Mouse (Mus musculus): ENCODE measurements around the gene Foxk1.

Gene Foxk1

DNA sequence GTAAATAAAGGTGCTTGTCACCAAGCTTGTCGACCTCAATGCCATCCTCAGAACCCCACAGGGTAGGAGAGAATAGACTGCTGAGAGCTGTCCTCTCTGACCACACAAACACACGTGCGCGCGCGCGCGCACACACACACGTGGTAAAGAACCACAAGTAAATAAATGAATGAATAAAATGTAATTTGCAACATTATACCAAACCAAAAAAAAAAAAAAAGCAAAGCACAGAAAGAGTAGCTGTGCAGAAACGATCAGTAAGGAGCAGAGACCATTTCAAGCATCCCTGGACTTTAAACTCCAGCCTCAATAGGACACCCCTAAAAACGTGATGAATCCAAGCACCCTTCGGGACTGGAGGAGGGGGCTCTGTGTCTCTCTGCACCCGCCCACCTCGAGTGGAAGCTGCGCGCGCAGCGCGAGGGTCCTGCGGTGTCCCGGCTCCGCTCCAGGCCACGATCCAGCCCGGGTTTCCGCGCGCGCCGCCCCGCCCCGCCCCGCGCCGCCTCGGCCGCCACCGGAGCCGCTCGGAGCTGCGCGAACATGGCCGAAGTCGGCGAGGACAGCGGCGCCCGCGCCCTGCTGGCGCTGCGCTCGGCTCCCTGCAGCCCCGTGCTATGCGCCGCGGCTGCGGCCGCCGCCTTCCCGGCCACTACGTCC lies at the start of gene Foxk1:
Foxk1 (plus strand) TSS at position 517 of the 660 bp plus-strand sequence.
- DNase-seq (ENCODE audit: low read depth, low spot score) = peak; percentile 87

DNA sequence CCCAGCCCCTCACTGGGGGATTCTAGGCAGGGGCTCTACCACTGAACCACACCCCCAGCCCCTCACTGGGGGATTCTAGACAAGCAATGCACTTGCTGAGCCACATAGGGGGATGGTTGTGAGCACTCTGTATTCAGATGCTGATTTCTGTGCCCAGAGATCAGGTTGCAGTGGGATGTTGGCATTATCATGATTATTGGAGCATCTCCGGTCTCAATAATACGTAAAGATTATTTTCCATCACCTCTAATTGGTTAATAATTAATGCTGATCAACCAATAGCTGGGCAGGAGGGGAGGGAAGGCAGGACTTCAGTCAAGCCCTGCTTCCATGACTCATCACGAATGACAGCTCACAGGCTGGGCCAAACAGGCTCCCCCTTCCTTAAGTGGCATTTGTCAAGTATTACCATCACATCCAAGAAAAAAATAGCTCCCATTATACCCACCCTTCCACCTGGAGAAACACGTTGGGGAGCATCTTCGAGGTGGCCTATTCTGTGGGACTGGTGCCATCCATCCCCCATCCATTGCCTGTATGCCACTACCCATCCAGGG lies 48.9 kb upstream of the Foxk1 start:
- no peak for DNase-seq (ENCODE audit: low read depth, low spot score)

- DNase-seq (ENCODE audit: low read depth, low spot score) = no peak
These were observed 46.2 kb upstream of the Foxk1 start for GRCm38 (mm10) chr5:142355144-142355543.

DNA sequence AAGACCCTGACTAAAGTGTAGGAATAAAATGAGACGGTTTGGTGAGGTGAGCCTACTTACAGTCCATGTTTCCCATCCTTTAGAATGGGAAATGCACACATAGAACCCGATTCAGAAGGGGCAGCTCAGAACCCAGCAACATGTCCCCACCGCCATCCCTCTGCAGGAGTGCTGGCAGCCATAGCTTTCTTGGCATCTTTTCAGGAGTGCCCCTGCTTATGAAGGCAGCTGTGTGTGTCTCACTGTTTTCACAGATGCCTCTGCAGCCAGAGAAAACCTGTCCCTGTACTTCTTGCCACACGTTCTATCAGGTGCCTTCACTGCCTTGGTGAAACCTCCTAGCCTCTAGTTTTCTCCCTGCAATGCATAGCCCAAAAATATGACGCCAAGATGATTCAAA lies 40.1 kb upstream of the Foxk1 start:
- DNase-seq (ENCODE audit: low read depth, low spot score) = no peak

DNA sequence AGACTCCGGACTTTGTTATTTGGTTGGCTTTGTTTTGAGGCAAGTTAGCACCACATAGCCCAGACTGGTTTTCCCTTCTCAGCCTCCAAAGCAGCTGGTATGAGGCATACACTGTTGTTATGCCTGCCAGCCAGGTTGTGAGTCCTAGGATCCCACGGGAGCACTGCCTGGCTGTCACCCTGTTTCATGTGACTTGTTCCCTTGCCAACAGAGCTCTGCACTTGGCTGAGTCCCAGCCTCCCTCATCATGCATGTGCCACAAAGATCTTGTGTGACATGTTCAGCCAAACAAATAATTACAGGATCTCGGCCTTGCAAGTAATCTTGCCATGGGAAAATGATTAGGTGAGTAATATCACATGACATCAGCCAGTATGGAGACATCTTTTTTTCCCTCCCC lies 38.4 kb upstream of the Foxk1 start:
- DNase-seq (ENCODE audit: low read depth, low spot score) = no peak

DNA sequence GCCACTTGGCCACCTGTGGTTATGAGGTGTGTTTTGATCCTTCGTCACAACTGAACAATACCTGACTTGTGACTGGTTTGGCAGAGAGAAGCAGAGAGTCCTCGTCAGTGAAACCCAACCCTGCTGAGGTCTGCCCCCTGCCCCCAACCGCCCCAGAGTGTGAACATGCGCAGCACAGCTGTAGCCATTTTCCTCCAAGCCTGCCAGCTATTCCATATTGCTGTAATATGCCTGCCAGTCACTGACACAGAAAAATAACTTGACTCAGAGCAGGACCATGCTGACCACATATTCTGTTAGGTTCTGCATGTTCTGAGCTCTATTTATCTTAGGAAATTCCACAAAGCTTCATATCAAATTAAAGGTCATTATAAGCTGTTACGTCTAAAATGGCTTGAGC lies 37.2 kb upstream of the Foxk1 start:
- DNase-seq (ENCODE audit: low read depth, low spot score) = no peak

DNA sequence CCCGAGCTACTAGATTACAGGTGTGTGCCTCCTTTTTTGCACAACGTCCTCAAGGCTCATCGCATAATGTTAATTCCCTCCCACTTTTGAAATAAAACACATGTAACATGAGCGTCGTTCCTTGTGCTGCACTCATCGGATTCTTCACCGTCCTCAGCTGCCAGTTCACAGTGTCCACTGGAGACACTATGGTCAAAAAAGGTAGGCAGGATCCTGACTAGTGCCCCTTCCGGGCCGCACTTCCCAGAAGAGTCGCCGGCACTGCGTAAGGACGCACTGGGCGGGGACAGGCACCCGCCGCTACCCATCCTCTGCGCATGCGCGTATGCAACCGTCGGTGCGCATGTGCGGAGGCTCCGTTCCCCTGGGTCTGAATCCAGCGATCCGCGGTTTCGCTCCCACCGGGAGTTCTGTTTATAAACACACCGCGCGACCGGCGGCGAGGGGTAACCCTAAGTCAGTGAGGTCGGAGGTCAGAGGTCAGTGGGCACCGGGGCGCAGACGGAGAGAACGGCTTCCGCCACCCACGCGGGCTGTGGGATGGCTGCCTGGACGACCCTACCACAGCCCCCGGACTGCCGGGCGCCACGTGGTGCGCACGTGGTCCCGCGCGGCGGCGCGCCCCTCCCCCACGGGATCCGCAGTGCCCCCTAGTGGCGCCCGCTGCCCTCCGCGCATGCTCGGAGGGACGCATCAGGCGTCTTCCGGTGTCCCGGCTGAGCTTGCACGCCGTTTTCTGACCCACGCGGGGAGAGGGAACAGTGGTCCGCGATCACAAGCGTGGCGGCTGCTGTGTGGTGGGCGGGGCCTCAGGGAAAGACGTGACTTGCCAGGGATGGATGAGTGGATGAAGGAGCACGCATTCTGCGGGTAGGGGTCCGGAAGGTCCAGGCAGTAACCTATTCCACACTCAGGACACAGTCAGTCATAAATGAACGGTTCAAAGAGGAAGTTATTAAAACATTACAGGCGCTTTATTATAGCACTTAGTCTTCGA lies 33.9 kb upstream of the Foxk1 start:
- peak; percentile 96 for DNase-seq (ENCODE audit: low read depth, low spot score)

DNA sequence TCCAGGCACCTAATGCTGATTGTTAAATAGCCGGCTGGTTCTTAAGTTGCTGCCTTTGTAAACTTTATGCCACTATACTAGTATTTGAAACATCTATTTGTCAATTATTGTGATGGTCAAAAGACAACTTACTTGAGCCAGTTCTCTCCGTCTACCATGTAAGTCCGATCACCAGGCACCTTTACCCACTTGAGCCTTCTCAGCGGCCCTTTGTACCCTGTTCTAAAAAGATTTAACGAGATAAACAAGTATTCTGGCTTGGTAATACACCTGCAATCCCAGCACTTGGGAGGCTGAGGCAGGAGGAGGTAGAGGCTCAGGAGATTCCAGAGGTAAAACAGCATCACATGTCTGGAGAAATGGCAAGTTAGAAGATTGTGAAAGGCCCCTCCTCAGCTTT lies 33.2 kb upstream of the Foxk1 start:
- no peak for DNase-seq (ENCODE audit: low read depth, low spot score)

DNA sequence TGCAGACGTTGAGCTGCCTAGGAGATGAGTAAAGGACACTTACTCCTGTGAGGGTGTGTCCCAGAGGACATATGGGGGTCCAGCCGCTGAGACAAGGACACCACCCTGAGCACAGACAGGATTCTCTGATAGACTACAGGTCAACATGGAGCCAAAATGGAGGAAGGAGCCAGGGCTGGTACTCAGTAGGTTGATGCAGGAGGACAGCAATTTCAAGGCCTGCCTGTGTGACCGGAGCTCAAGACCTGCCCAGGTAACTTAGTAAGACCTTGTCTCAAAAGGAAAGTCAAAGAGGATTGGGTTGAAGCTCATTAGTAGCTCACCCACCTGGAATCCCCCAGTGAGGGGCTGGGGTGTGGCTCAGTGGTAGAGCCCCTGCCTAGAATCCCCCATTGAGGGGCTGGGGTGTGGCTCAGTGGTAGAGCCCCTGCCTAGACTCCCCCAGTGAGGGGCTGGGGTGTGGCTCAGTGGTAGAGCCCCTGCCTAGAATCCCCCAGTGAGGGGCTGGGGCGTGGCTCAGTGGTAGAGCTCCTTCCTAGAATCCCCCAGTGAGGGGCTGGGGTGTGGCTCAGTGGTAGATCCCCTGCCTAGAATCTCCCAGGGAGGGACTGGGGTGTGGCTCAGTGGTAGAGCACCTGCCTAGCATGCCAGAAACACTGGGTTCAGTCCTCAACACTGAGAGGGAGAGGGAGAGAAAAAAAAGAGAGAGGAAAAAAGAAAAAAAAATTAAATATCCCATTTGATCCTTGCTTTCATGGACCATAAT lies 30.7 kb upstream of the Foxk1 start:
- no peak for DNase-seq (ENCODE audit: low read depth, low spot score)

- DNase-seq (ENCODE audit: low read depth, low spot score) = peak; percentile 33
These were observed 29.8 kb upstream of the Foxk1 start for GRCm38 (mm10) chr5:142371172-142372155.

DNA sequence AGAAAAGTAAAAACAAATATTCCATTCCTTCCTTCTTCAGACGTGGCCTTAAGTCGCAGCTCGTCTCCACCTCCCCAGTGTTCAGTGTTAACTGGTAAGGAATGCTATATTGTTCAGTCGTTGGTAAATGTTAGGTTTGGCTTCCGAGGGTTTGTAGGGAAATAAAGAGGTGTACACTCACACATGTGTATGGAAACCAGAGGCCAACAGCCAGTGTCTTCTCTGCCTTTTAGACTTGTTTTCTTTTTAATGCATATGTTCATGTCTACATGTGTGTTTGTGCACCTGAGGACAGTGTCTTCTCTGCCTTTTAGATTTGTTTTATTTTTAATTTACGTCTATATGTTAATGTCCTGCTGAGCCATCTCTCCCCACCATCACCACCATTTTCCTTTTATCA lies 29.1 kb upstream of the Foxk1 start:
- no peak for DNase-seq (ENCODE audit: low read depth, low spot score)

DNA sequence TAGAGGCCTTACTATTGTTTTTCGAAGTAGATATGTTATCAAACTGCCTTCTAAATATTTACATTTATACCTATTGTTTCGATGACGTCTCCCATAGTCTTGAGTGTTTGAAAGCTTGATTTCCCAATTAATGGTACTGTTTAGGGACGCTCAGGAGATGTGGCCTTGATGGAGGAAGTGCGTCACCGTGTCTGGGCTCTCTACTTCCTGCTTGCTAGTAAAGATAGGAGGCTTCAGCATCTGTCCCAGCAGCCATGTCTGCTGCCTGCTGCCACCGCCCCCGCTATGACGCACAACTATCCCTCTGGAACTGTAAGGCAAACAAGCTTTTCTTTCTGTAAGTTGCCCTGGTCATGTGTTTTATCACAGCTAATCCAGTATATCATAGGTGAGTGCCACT lies 27.0 kb upstream of the Foxk1 start:
- no peak for DNase-seq (ENCODE audit: low read depth, low spot score)

DNA sequence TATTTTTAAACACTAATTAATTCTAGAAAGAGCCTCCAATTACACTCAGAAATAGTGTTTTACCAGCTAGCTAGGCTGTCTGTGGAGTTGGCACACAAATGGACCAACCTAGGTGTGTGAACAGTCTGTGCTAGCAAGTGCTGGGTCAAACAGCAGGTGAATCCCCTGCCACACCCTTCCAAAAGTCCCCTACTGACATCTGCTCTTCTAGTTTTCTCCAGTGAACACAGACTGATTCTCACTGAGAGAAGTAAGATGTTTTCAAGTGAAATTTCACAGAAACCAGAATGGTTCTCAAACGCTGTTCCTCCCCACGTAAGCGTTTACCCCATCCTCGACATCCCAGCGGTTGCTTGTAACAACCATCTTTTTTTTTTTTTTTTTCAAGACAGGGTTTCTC lies 25.7 kb upstream of the Foxk1 start:
- no peak for DNase-seq (ENCODE audit: low read depth, low spot score)

DNA sequence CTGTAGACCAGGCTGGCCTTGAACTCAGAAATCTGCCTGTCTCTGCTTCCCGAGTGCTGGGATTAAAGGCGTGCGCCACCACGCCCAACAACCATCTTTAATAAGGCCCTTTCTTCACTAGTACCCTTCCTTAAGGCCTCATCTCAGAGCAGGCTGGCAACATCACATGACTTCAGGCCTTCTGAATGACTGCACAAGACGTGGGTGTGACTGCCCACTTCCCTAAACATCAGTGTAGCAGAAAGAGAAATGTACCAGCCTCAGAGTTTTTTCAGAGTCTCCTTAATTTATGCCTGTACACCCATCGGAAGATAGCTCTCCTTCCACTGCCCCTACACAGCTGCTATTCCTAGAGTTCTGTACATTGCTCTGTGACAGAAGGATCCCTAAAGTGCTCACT lies 25.2 kb upstream of the Foxk1 start:
- DNase-seq (ENCODE audit: low read depth, low spot score) = no peak

DNA sequence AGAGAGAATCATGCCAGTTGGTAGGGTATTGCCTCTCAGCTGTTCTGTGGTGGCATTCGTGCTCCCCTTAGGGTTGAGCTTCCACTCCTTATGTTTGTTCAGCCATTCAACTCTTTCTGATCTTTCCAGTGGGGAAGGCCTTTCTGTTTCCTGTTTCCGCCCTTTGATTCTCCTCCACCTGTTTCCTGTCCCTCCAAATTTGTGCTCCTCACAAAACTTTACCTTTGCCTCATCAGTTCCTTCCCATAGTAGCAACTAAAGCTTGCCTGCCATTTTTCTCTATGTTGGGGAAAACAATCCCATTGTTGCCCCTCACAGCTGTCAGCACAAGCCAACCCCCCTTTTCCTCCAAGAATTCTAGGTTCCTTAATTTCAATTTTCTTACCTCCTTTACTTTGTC lies 23.2 kb upstream of the Foxk1 start:
- DNase-seq (ENCODE audit: low read depth, low spot score) = no peak

- DNase-seq (ENCODE audit: low read depth, low spot score) = no peak
These were observed 20.8 kb upstream of the Foxk1 start for GRCm38 (mm10) chr5:142380491-142380890.

DNA sequence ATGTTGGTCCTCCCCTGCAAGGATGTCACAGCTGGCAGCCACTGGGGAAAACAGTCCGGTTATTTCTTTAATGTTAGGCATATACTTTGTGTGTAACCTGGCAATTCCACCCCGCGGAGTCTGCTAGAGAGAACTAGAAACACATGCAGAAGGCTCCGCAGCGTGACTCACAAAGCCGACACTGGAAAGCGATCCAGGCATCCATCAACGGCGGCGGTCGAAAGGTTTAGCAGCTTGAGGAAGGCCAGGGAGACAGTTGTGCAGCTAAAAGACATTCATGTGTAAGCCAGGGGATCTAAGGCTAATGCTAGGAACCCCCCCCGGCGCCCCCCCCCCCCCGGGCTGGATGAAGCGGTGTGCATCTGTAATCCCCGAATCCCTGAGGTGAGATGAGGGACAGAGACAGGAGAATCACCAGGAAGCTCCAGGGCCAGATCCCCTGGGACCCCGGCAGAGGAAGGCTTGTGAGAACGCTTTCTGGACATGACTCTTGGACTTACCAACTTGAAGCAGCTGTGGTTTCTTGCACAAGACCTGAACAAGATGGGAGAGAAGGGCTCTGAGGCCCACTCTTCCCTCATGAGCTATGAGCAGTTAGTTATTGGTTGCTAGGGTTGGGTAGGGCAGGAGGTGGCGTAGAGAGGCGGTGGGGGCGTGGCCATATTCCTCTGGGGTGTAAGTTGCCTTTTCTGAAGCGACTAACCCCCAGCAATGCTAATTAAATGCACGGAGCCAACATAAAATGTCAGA lies 16.2 kb upstream of the Foxk1 start:
- DNase-seq (ENCODE audit: low read depth, low spot score) = no peak

DNA sequence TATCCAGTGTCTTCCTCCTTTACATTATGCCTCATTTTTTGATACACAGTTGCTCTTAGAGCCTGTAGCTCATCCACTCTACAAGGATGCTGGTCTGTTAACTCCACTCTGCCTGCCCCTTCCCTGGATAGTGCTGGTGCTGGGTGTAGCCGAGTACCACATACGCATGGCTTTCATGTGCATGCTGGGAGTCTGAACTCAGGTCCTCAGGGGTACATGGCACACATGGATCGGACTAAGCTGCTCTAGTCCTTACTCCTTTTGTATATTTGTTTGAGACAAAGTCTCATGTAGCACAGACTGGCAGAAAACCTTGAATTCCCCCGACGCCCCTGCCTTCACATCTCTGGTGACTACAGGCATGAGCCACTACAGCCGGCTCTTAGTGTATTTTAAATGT lies 15.0 kb upstream of the Foxk1 start:
- no peak for DNase-seq (ENCODE audit: low read depth, low spot score)

- DNase-seq (ENCODE audit: low read depth, low spot score) = no peak
These were observed 14.3 kb upstream of the Foxk1 start for GRCm38 (mm10) chr5:142386784-142387680.

All from CD4-positive helper T cell, adult 2 months (primary cell).